Mouse (Mus musculus): ENCODE measurements around the gene Slc26a3. TPM values are rescaled to one million over a fixed set of nuclear protein-coding genes. Genes with fewer than 3 reads are reported as not detected.

The Slc26a3 gene
- polyA plus RNA-seq, 1 experiment from 2014 or later: not detected

GRCm38 (mm10) chr12:31513724-31514503, 123.2 kb downstream of the Slc26a3 start:
- no peak for TF ChIP-seq CTCF (IDR thresholded peaks at IDR 0.05)
- ATAC-seq (no peak), DNase-seq (ENCODE audit: low read depth, low spot score) (no peak)
- peaks cover 3% of the 10 kb centered on the region for H3K27me3 ChIP-seq
- ChIA-PET POLR2A (interaction anchor here (0.6 kb wide), 1 partner anchor 26 kb away, joined by 3 read pairs; no protein-coding TSS in a partner anchor), CTCF (interaction anchor here (0.7 to 1.1 kb wide), 3 partner anchors 13 to 24 kb away, joined by 3 to 4 read pairs (median 3); no protein-coding TSS in a partner anchor)
- in situ Hi-C loops (cut with MboI; ENCODE audit: low pct_unique_long_range_greater_than_20kb): no loop called here

GRCm38 (mm10) chr12:31520119-31520518, 129.4 kb downstream of the Slc26a3 start:
- DNase-seq (ENCODE audit: low read depth, low spot score) (no peak), ATAC-seq (no peak)
- peaks cover 3% of the 10 kb centered on the region for H3K27me3 ChIP-seq
- in situ Hi-C loops (cut with MboI; ENCODE audit: low pct_unique_long_range_greater_than_20kb): no loop called here
- ChIA-PET CTCF (no interaction called here), POLR2A (no interaction called here)
- TF ChIP-seq CTCF (IDR thresholded peaks at IDR 0.05): no peak

GRCm38 (mm10) chr12:31521371-31521770, 130.7 kb downstream of the Slc26a3 start:
- TF ChIP-seq CTCF (IDR thresholded peaks at IDR 0.05): no peak
- ChIA-PET POLR2A (no interaction called here), CTCF (no interaction called here)
- in situ Hi-C loops (cut with MboI; ENCODE audit: low pct_unique_long_range_greater_than_20kb): no loop called here
- ATAC-seq (no peak), DNase-seq (ENCODE audit: low read depth, low spot score) (no peak)
- H3K27me3 ChIP-seq: peaks cover 3% of the 10 kb centered on the region

Other genes with a start within 250 kb of the Slc26a3 start
- gene Gm6993, start 150.1 kb upstream of the Slc26a3 start, polyA plus RNA-seq (2021): not detected
- gene Lamb1, start 125.6 kb upstream of the Slc26a3 start, polyA plus RNA-seq (2021): 290 TPM
- gene Dld, start 39.4 kb upstream of the Slc26a3 start, polyA plus RNA-seq (2021): 145 TPM
- 13.2 TPM for gene Cbll1, start 108.7 kb downstream of the Slc26a3 start, polyA plus RNA-seq (2021)
- 0.17 TPM for gene Slc26a4, start 169.1 kb downstream of the Slc26a3 start, polyA plus RNA-seq (2021)
- gene Bcap29, start 243.8 kb downstream of the Slc26a3 start, polyA plus RNA-seq (2021): 28.3 TPM